Mouse (Mus musculus) A20 (cell line): ENCODE measurements around the gene Cd3e.
"Not testable (repeated sequence)": the region's sequence is repeated elsewhere in the genome, so short reads cannot be mapped to it uniquely, and the experiment has no call there.

Experiments
- DNase-seq: peaks from one replicate; pipeline ENCODE4 v3.0.0-alpha.2; 2011; ENCODE audit warnings: low read depth, low spot score

Gene Cd3e

DNA sequence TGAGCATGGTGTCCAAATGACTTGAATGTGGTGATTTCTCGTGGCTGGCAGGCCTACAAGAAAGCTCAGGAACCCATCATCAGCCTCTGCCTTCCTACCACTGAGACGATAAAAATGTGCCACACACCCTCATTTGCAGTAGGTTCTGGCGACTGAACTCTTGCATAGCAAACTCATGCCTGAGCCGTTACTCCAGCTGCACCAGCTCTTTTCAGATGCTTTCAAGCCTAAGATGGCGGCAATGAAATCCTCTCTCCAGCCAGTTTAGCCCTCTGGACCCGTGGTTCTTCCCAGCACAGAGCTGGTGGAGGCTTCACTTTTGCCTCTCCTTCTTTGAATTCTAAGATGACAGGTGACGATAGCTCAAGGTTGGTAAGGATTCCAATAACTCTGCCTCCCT is 29.6 kb downstream of the Cd3e start:
- no peak for DNase-seq

DNA sequence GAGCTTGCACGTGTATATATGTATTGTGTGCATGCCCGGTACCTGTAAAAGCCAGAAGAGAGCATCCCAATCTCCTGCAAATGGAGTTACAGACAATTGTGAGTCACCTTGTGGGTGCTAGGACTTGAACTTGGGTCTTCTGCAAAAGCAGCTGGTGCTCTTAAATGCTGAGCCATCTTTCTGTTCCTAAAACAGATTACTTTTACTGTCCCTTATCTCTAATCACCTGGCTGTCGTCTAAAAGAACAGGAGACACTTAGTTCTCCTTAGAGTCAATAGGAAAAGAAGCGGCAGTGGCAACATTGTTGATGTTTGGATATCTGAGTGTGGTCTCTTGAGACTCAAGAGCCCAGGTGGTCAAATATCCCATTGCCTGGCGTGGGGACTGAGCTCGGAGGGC is 31.6 kb downstream of the Cd3e start:
- DNase-seq = no peak

GRCm38 (mm10) chr9:44969450-44969849 is 40.0 kb downstream of the Cd3e start:
- DNase-seq = peak; percentile 26

- DNase-seq = not testable (repeated sequence)
Measured at GRCm38 (mm10) chr9:44967763-44968162, 41.7 kb downstream of the Cd3e start.

DNA sequence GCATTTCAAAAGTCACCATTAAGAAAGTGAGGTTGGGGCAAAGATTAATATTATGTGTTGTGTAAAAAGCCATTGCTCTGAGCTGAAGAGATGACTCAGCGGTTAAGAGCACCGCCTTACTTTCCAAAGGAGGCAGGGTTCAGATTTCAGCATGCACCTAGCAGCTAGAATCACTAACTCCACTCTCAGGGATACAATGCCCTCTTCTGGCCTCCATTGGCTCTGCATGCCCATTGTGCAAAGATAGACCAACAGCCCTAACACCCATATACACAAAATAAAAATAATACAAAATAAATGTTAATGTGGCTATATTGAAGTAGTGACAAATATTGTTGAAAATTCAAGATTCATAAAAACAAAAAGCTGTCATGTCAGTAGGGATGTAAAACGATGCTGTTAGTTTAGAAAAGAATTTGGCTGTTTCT is 42.6 kb downstream of the Cd3e start:
- peak; percentile 85 for DNase-seq

DNA sequence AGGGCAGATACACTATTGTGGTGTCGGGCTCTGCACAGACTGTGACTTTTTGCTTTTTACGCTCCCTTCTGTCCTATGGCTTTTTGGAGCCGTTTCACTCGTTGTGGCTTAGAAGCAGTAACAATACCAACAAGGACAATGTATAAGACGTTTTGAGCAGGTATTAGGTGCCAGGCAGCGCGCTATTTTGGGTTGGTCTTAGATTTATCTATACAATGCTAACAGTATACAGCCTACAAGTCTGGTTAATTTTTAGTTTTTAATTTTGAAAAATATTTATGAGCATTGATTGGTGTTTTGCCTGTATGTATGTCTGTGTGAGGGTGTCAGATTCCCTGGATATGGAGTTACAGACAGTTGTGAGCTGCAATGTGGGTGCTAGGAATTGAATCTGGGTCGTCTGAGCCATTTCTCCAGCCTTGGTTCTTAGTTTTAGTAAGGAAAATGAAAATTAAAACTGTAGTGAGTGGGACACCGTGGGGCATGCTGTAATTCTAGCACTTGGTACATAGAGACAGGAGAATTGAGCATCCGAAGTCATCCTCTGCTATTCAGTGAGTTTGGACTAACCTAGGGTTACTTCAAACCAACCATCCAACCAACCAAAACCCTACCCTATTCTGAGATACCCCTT is 43.5 kb downstream of the Cd3e start:
- DNase-seq = no peak

DNA sequence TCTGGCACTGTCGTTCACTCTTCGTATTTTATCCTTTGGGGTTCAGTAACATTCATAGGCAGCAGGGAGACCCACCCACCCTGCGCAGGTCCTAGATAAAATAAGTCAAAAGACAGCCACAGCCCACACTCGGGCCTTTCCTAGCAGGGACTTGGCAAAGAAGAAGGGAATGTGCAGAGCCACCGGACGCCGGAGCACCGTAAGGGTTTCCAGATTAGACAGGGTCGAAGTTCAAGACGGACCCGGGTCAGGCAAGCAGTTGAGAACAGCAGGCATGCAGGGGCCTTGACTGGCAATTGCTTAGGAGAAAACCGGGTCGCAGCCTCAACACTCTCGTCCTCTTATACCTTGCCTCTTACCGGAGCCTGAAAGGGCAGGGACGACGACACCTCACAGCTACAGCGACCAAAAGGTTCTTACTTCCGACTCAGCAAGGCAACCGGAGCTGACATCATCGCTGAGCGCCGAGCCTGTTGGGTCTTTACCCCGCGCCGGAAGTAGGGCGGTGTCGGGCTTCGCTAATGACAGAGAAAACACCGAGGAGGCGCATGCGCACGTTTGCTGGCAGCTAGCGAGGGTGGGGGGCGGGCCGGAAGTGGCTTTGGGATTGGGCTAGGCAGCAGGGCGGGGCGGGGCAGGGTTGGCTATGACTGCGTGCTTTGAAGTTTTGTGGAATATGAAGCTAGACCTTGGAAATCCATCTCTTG is 44.1 kb downstream of the Cd3e start, which contains the start of gene Ube4a:
Gene Ube4a, minus strand, starts transcription at position 475 of the 707 bp plus-strand sequence.
- DNase-seq = peak; percentile 99

- DNase-seq = no peak
Measured at GRCm38 (mm10) chr9:44954432-44954831, 55.0 kb downstream of the Cd3e start.
